Mouse (Mus musculus) c-Kit-positive CD71-positive TER-119-negative erythroid progenitor cells, embryonic 14.5 days (primary cell): ENCODE measurements around the gene Trpm2.
"Not testable (repeated sequence)": the region's sequence is repeated elsewhere in the genome, so short reads cannot be mapped to it uniquely, and the experiment has no call there.

Experiments used
- DNase-seq: peaks from one replicate; pipeline ENCODE4 v3.0.0-alpha.2; 2013; ENCODE audit warnings: low read depth

Trpm2 gene

GRCm38 (mm10) chr10:77978351-77979350 lies 8.3 kb upstream of the Trpm2 start, which contains the start of gene 1810043G02Rik:
Gene 1810043G02Rik (plus strand): TSS chr10:77978524.
- peak; percentile 93 for DNase-seq

GRCm38 (mm10) chr10:77976458-77977150 lies 6.2 kb upstream of the Trpm2 start:
- DNase-seq = no peak

- DNase-seq = no peak
Measured at GRCm38 (mm10) chr10:77975653-77976052, 5.3 kb upstream of the Trpm2 start.

DNA sequence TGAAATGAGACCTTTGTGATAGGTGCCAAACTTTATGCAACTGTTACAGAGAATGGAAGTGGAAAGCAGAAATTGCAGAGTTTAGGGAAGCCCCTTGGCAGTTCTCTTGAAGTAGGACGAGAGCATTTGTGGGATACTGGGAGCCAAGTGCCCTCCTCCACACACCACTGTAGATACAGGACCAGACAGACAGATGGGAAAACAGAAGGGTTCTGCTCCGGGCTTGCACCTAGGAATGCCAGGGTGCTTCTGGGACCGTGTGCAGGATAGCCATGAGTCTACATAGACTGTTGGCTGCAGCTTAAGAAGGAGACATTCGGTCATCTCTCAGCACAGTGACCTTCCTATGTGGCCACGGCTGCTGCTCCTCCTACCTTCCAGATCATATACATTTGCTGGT lies 4.4 kb upstream of the Trpm2 start:
- no peak for DNase-seq

GRCm38 (mm10) chr10:77974323-77974722 lies 4.0 kb upstream of the Trpm2 start:
- DNase-seq = no peak

GRCm38 (mm10) chr10:77971709-77972553 lies 1.6 kb upstream of the Trpm2 start:
- DNase-seq = peak; percentile 44

DNA sequence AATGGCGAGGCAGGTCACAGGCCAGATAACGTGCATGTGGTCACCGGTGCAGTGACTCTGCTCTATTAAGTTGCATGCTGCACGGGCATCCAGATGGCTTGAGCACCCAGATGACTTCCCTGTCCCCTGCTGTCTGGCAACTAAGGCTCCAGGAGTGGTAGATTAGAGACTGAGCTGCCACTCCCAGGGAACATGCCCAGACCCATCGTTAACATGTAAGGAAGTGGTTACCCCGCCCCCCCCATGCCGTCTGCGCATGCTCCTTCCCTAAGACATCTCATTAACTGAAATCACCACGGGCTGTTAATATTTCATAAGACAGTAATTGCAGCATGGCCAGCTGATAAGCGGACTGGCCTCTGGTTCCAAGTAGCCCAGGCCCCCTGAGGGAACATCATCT lies 828 bp upstream of the Trpm2 start:
- DNase-seq = no peak

GRCm38 (mm10) chr10:77969973-77970325 lies 414 bp downstream of the Trpm2 start:
- DNase-seq = no peak

GRCm38 (mm10) chr10:77969274-77969972 lies 940 bp downstream of the Trpm2 start:
- DNase-seq = no peak

DNA sequence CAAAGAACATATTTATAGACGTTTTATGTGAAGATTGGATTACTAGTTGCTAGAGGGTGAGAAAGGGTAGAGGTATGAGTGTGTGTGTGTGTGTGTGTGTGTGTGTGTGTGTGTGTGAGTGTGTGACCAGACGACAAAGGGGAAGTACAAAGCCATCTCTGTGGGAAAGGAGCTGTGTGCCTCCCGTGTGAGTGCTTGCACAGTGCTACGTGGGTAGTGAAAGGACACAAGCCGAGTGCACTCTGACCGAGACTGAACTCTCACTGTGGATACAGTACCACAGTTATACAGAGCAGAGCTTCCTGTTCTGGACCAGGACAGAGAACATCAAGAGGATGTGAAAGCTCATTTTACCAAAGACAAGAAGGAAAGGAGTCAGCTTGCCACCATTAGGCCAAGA lies 6.4 kb downstream of the Trpm2 start:
- no peak for DNase-seq

GRCm38 (mm10) chr10:77962725-77963124 lies 7.6 kb downstream of the Trpm2 start:
- DNase-seq = no peak

DNA sequence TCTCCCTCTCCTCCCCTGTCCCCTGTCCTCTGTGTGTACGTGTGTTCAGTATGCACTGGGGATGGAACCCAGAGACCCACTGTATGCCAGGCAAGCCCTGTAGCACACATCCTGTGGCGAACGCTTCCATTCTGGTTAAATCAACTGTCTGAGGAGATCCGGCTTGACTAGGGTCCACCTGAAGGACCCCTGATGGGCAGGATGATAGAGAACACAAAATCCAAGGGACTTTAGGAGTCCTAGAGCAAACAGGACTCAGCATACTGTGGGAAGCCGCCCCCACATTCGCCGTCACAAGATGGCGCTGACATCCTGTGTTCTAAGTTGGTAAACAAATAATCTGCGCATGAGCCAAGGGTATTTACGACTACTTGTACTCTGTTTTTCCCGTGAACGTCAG lies 19.9 kb downstream of the Trpm2 start:
- DNase-seq = not testable (repeated sequence)

- DNase-seq = peak; percentile 4
Measured at GRCm38 (mm10) chr10:77939685-77940084, 30.7 kb downstream of the Trpm2 start.

- DNase-seq = no peak
Measured at GRCm38 (mm10) chr10:77927375-77927774, 43.0 kb downstream of the Trpm2 start.

- peak; percentile 51 for DNase-seq
Measured at GRCm38 (mm10) chr10:77926140-77926539, 44.2 kb downstream of the Trpm2 start.

DNA sequence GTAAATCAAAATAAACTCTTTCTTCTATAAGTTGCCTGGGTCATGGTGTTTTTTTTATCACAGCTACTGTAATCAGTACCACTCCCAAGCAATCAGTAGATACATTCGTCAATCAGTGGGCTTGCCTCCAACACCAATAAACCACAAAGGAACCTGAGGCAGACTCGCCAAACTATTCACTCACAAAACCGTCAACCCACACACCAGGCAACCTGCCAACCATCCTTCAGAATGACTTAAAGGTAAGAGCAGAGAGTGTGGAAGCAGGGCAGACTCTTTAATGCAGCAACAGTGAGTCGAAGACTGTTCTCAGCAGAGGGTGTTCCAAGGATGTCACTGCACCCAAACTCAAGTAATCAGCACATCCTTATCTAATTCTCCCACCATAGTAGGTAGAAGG lies 47.7 kb downstream of the Trpm2 start:
- DNase-seq = no peak

GRCm38 (mm10) chr10:77921009-77921408 lies 49.4 kb downstream of the Trpm2 start:
- DNase-seq = no peak

GRCm38 (mm10) chr10:77916636-77917335 lies 53.6 kb downstream of the Trpm2 start:
- DNase-seq = no peak

GRCm38 (mm10) chr10:77913292-77913691 lies 57.1 kb downstream of the Trpm2 start:
- no peak for DNase-seq

GRCm38 (mm10) chr10:77912605-77913004 lies 57.8 kb downstream of the Trpm2 start:
- no peak for DNase-seq
